Mouse (Mus musculus) liver, embryonic 14.5 days (tissue): Measurements from ENCODE around the gene Ccr1l1.

Experiments used
- CTCF ChIP-seq: IDR thresholded peaks from 2 replicates; pipeline ENCODE4 v1.5.1; 2016; ENCODE audit warnings: antibody characterized with exemption, low read depth, control low read depth
- EP300 ChIP-seq: IDR thresholded peaks from 2 replicates; pipeline ENCODE4 v1.6.1; 2016; ENCODE audit warnings: antibody characterized with exemption, low read depth

GRCm38 (mm10) chr9:123947815-123948214 lies 30.4 kb downstream of the Ccr1l1 start:
- TF ChIP-seq CTCF (no peak), EP300 (no peak; the same call in 1 of the 2 replicates)
